Mouse (Mus musculus): ENCODE measurements around the gene Hinfp.

DNA sequence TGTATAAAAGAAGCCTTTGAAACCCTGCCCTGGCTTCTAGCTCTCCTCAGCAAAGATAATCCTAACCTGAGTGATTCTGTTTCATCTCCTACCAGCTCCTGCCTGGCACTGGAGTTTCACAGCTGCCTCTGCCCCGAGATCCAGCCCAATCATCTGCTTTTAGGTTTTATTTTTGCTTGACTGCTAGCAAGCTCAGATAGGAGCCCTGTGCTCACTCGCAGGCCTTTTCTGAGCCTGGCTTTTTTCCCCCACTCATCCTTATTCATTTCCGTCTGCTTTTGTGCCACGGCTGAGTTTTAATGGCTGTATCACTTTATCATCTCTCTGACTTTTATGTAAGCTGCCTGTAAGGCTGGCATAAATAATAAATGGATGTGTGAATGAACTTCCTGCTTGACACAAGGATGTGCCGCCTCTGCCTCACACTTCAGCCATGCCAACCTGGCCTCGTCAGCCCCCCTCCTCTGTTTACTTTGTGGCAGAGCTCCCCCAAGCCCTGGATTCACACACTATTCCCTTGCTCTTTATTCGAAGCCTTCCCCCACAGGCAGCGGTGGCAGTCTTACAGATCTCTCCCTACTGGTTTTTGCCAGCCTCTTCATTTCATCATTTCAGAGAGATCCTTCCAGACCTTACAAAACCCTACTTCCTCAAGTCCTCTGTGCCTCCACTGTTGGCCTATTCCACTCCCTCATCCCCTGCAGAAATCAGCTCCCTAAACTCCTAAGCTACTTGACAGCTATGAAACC is 38.8 kb downstream of the Hinfp start:
- TF ChIP-seq POLR2A (IDR thresholded peaks at IDR 0.05; ENCODE audit: borderline replicate concordance, control insufficient read depth, low read depth, low read length) (no peak), CTCF (IDR thresholded peaks at IDR 0.05; ENCODE audit: control insufficient read depth, insufficient read depth, low read length) (no peak)

Measured in bone marrow, adult 2 months (tissue).